Mouse (Mus musculus): Measurements from ENCODE around the gene Spa17. TPM values are rescaled to one million over a fixed set of nuclear protein-coding genes. Genes with fewer than 3 reads are reported as not detected.

The Spa17 gene
- polyA plus RNA-seq, 1 experiment from 2014 or later, result 3.8 TPM

GRCm38 (mm10) chr9:37634269-37634668 lies 20.7 kb upstream of the Spa17 start:
- 90% methylated on average over 3 of the region's 3 CpGs for whole genome bisulfite sequencing
- H3K9me3 ChIP-seq, result no peaks in the 10 kb centered on the region
- H3K27me3 ChIP-seq (replicated peaks), result no peaks in the 10 kb centered on the region
- H3K27ac ChIP-seq, result no peak overlapping the region
- H3K36me3 ChIP-seq, result no peaks in the 10 kb centered on the region
- H3K9ac ChIP-seq, result no peak overlapping the region
- H3K4me2 ChIP-seq (replicated peaks), result no peak overlapping the region
- no peaks in the 10 kb centered on the region for H3K4me1 ChIP-seq (replicated peaks)
- no peak for ATAC-seq
- no peak overlapping the region for H3K4me3 ChIP-seq (replicated peaks)

- Histone ChIP-seq H3K9me3 (no peaks in the 10 kb centered on the region), H3K27ac (no peak overlapping the region), H3K4me3 (replicated peaks) (no peak overlapping the region), H3K4me2 (replicated peaks) (no peak overlapping the region), H3K4me1 (replicated peaks) (no peaks in the 10 kb centered on the region), H3K9ac (no peak overlapping the region), H3K27me3 (replicated peaks) (no peaks in the 10 kb centered on the region), H3K36me3 (no peaks in the 10 kb centered on the region)
- WGBS, result 84% methylated on average over 2 of the region's 2 CpGs
- no peak for ATAC-seq
Measured at GRCm38 (mm10) chr9:37632305-37632704, 18.8 kb upstream of the Spa17 start.

DNA sequence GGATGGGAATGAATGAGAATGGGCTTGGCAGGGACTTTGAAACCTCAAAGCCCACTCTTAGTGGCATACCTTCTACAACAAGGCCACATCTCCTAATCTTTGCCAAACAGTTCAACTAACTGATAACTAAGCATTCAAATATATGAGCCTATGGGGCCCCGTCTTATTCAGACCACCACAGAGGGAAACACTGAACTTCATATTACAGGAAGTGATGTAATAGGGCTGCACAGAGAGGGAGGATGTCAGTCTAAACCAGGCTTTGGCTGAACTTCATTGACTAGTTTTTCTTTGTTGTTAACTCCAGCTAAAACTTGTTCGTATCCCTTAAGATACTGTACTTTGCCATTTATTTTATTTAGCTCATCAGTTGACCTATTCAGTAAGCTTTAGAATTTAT lies 16.4 kb upstream of the Spa17 start:
- no peak overlapping the region for H3K27ac ChIP-seq
- no peak overlapping the region for H3K4me3 ChIP-seq (replicated peaks)
- WGBS, result 78% methylated on average over 2 of the region's 2 CpGs
- no peaks in the 10 kb centered on the region for H3K9me3 ChIP-seq
- H3K27me3 ChIP-seq (replicated peaks), result no peaks in the 10 kb centered on the region
- H3K36me3 ChIP-seq, result no peaks in the 10 kb centered on the region
- 0 out of 2 replicates have a peak, but pooled peaks cover 3% of the 10 kb centered on the region for H3K4me1 ChIP-seq (replicated peaks)
- no peak overlapping the region for H3K9ac ChIP-seq
- no peak for ATAC-seq
- H3K4me2 ChIP-seq (replicated peaks), result no peak overlapping the region

DNA sequence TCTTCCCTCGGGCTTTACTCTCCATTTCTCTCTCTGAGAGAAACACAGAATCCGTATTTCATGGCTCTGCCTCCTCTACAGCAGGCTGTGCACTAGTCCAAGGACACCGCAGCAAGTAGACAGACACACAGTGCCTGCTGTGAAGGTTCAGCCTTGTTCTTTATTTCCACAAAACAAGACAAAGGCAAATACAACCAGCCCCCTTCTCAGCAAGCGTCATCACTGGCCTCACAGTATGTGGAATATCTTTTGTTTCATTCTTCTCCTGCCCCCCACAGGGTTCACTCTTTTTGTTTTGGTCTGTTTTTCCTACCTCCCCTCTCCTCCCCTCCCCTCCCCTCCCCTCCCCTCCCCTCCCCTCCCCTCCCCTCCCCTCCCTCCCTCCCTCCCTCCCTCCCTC lies 15.1 kb upstream of the Spa17 start:
- WGBS, result 75% methylated on average over 4 of the region's 4 CpGs
- Histone ChIP-seq H3K27ac (no peak overlapping the region), H3K4me2 (replicated peaks) (no peak overlapping the region), H3K36me3 (no peaks in the 10 kb centered on the region), H3K9me3 (no peaks in the 10 kb centered on the region), H3K4me1 (replicated peaks) (0 out of 2 replicates have a peak, but pooled peaks cover 3% of the 10 kb centered on the region), H3K4me3 (replicated peaks) (no peak overlapping the region), H3K27me3 (replicated peaks) (no peaks in the 10 kb centered on the region), H3K9ac (no peak overlapping the region)
- ATAC-seq, result no peak

GRCm38 (mm10) chr9:37627263-37627662 lies 13.7 kb upstream of the Spa17 start:
- H3K27me3 ChIP-seq (replicated peaks), result no peaks in the 10 kb centered on the region
- WGBS, result 87% methylated on average over 1 of the region's 1 CpGs
- H3K4me2 ChIP-seq (replicated peaks), result no peak overlapping the region
- H3K4me3 ChIP-seq (replicated peaks), result no peak overlapping the region
- no peak overlapping the region for H3K27ac ChIP-seq
- ATAC-seq, result no peak
- H3K9me3 ChIP-seq, result no peaks in the 10 kb centered on the region
- 0 out of 2 replicates have a peak, but pooled peaks cover 3% of the 10 kb centered on the region for H3K4me1 ChIP-seq (replicated peaks)
- no peaks in the 10 kb centered on the region for H3K36me3 ChIP-seq
- no peak overlapping the region for H3K9ac ChIP-seq

GRCm38 (mm10) chr9:37626103-37626567 lies 12.6 kb upstream of the Spa17 start:
- no peaks in the 10 kb centered on the region for H3K36me3 ChIP-seq
- H3K9ac ChIP-seq, result no peak overlapping the region
- 0 out of 2 replicates have a peak, but pooled peaks cover 3% of the 10 kb centered on the region for H3K4me1 ChIP-seq (replicated peaks)
- no peaks in the 10 kb centered on the region for H3K27me3 ChIP-seq (replicated peaks)
- ATAC-seq, result peak; percentile 55; the same call in 1 of the 2 replicates
- H3K4me2 ChIP-seq (replicated peaks), result no peak overlapping the region
- no peak overlapping the region for H3K27ac ChIP-seq
- no peak overlapping the region for H3K4me3 ChIP-seq (replicated peaks)
- 29% methylated on average over 3 of the region's 3 CpGs for WGBS
- H3K9me3 ChIP-seq, result no peaks in the 10 kb centered on the region

- 50% methylated on average over 7 of the region's 7 CpGs for WGBS
- 0 out of 2 replicates have a peak, but pooled peaks have one; percentile 4 for ATAC-seq
Measured at GRCm38 (mm10) chr9:37625641-37626040, 12.1 kb upstream of the Spa17 start.

GRCm38 (mm10) chr9:37625129-37625528 lies 11.6 kb upstream of the Spa17 start:
- Histone ChIP-seq H3K27ac (no peak overlapping the region), H3K4me3 (replicated peaks) (no peak overlapping the region), H3K27me3 (replicated peaks) (no peaks in the 10 kb centered on the region), H3K36me3 (no peaks in the 10 kb centered on the region), H3K9ac (no peak overlapping the region), H3K4me1 (replicated peaks) (0 out of 2 replicates have a peak, but pooled peaks cover 3% of the 10 kb centered on the region), H3K9me3 (no peaks in the 10 kb centered on the region), H3K4me2 (replicated peaks) (no peak overlapping the region)
- WGBS, result 64% methylated on average over 3 of the region's 3 CpGs
- ATAC-seq, result no peak

More at GRCm38 (mm10) chr9:37625641-37626040, 12.1 kb upstream of the Spa17 start:
- 0 out of 2 replicates have a peak, but pooled peaks cover 3% of the 10 kb centered on the region for H3K4me1 ChIP-seq (replicated peaks)
- no peaks in the 10 kb centered on the region for H3K9me3 ChIP-seq
- H3K4me2 ChIP-seq (replicated peaks), result no peak overlapping the region
- no peaks in the 10 kb centered on the region for H3K27me3 ChIP-seq (replicated peaks)
- no peak overlapping the region for H3K9ac ChIP-seq
- no peak overlapping the region for H3K27ac ChIP-seq
- no peak overlapping the region for H3K4me3 ChIP-seq (replicated peaks)
- no peaks in the 10 kb centered on the region for H3K36me3 ChIP-seq

- H3K4me3 ChIP-seq (replicated peaks), result no peak overlapping the region
- H3K36me3 ChIP-seq, result no peaks in the 10 kb centered on the region
- WGBS, result 68% methylated on average over 1 of the region's 1 CpGs
- no peak for ATAC-seq
- 0 out of 2 replicates have a peak, but pooled peaks cover 3% of the 10 kb centered on the region for H3K4me1 ChIP-seq (replicated peaks)
- no peak overlapping the region for H3K4me2 ChIP-seq (replicated peaks)
- no peak overlapping the region for H3K27ac ChIP-seq
- H3K27me3 ChIP-seq (replicated peaks), result no peaks in the 10 kb centered on the region
- no peak overlapping the region for H3K9ac ChIP-seq
- no peaks in the 10 kb centered on the region for H3K9me3 ChIP-seq
Measured at GRCm38 (mm10) chr9:37624502-37624901, 11.0 kb upstream of the Spa17 start.

GRCm38 (mm10) chr9:37623981-37624380 lies 10.5 kb upstream of the Spa17 start:
- Histone ChIP-seq H3K4me3 (replicated peaks) (no peak overlapping the region), H3K4me2 (replicated peaks) (no peak overlapping the region), H3K27ac (no peak overlapping the region), H3K36me3 (no peaks in the 10 kb centered on the region), H3K9me3 (no peaks in the 10 kb centered on the region), H3K27me3 (replicated peaks) (no peaks in the 10 kb centered on the region), H3K9ac (no peak overlapping the region), H3K4me1 (replicated peaks) (0 out of 2 replicates have a peak, but pooled peaks cover 3% of the 10 kb centered on the region)
- 76% methylated on average over 3 of the region's 3 CpGs for WGBS
- ATAC-seq, result no peak

DNA sequence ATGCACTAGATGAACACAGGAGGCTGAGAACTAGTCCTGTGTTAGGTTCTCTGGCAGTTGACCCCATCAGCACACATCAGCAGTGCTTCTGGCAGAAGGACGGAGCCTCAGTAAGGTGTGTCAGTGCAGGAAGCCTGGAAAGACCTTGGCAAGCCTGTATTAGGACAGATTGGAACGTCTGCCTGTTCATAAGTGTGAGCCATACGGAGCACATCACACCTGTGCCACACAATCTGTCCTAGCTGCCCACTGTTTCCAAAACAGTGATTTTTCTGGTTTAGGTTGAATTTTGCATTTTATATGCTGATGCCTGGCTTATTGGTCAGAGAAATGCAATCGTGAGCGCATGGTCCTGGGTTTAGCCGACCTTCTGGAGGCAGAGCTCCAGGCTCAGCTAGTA lies 7.8 kb upstream of the Spa17 start:
- H3K27me3 ChIP-seq (replicated peaks), result no peaks in the 10 kb centered on the region
- ATAC-seq, result no peak
- H3K27ac ChIP-seq, result no peak overlapping the region
- H3K9ac ChIP-seq, result no peak overlapping the region
- no peaks in the 10 kb centered on the region for H3K9me3 ChIP-seq
- 89% methylated on average over 6 of the region's 6 CpGs for WGBS
- no peak overlapping the region for H3K4me2 ChIP-seq (replicated peaks)
- no peak overlapping the region for H3K4me3 ChIP-seq (replicated peaks)
- no peaks in the 10 kb centered on the region for H3K36me3 ChIP-seq
- H3K4me1 ChIP-seq (replicated peaks), result 0 out of 2 replicates have a peak, but pooled peaks cover 3% of the 10 kb centered on the region

GRCm38 (mm10) chr9:37616770-37617169 lies 3.2 kb upstream of the Spa17 start:
- Histone ChIP-seq H3K9ac (no peak overlapping the region), H3K36me3 (no peaks in the 10 kb centered on the region), H3K27me3 (replicated peaks) (no peaks in the 10 kb centered on the region), H3K9me3 (no peaks in the 10 kb centered on the region), H3K4me2 (replicated peaks) (no peak overlapping the region), H3K27ac (no peak overlapping the region), H3K4me3 (replicated peaks) (no peak overlapping the region), H3K4me1 (replicated peaks) (peaks cover 6% of the 10 kb centered on the region; the same call in 1 of the 2 replicates)
- ATAC-seq, result no peak
- WGBS, result 52% methylated on average over 2 of the region's 2 CpGs

DNA sequence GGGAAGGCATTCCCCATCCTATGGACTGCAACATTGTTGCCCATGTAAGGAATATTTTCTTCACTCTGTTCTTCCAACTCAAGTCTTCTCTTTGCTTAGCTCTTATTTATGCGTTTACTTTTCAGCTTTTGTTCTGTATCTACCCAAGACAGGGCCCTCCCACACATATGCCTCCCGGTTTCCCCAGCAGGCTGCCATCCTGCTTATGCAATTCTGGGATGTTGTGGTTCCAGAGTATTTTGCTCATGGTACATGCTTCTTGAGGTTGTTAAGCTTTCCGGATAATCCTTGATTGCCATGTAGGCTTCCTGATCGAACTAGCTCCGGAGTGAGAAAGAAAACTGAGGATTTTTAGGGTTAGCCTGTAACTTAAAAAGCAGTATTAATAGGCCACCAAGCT lies 1.7 kb upstream of the Spa17 start:
- Histone ChIP-seq H3K4me2 (replicated peaks) (no peak overlapping the region), H3K36me3 (no peaks in the 10 kb centered on the region), H3K9ac (no peak overlapping the region), H3K9me3 (no peaks in the 10 kb centered on the region), H3K4me1 (replicated peaks) (peaks cover 6% of the 10 kb centered on the region; the same call in 1 of the 2 replicates), H3K27me3 (replicated peaks) (no peaks in the 10 kb centered on the region), H3K27ac (no peak overlapping the region), H3K4me3 (replicated peaks) (no peak overlapping the region)
- no peak for ATAC-seq
- WGBS, result 78% methylated on average over 5 of the region's 5 CpGs

All from intestine, embryonic 15.5 days (tissue).